Mouse (Mus musculus) retina, embryonic 14.5 days (tissue): ENCODE measurements around the gene Gm20908.
"Not testable (repeated sequence)": the region's sequence is repeated elsewhere in the genome, so short reads cannot be mapped to it uniquely, and the experiment has no call there.

Experiments
- DNase-seq: peaks from one replicate; pipeline ENCODE4 v3.0.0-alpha.2; 2015; ENCODE audit warnings: low spot score

The Gm20908 gene

DNA sequence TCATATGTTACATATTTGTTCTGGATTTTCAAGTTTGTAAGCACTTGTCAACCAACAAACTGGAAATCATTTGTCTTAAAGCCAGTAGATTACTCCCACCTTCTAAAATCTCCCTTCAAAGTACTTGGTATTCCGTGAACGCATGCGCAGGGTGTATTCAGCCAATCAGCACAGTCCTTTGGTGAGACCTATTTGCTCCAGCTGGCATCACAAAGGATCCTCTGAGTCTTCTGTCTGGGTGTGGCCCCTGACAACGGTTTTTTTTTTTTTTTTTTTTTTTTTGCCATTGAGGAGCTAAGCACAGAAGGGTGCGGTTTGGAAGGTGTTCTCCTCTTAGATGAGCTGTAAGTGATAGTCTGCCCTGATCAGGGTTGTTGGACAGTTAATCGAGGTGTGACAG lies at the start of gene Gm20908:
Gene Gm20908 (plus strand): TSS at position 301 of the 400 bp plus-strand sequence.
- DNase-seq = not testable (repeated sequence)
